Mouse (Mus musculus) heart, postnatal 36 days (tissue): ENCODE measurements around the gene Rnf214. TPM values are rescaled to one million over a fixed set of nuclear protein-coding genes. Genes with fewer than 3 reads are reported as not detected.

Experiments used
- DNase-seq, 2 experiments: peaks; one replicate each; pipeline ENCODE4 v3.0.0; 2021 to 2022
- intact Hi-C: fragments of 180-260 bp; cut with DNase I; formaldehyde crosslinking; loops from one replicate; pipeline ENCODE4 v1.15.1; 2025
- total RNA-seq, 2 experiments: library from RNA; stranded (reverse); gene quantifications; 2 replicates each; pipeline ENCODE4 v1.2.3; 2021

Rnf214 gene
- total RNA-seq, 2 experiments from 2014 or later = 35.1 to 36.0 TPM

GRCm38 (mm10) chr9:45938088-45938487, 31.4 kb upstream of the Rnf214 start:
- intact Hi-C loops = no loop called here
- peak in 1 of 2 experiments; percentile 54 for DNase-seq

- peak; percentile 55 to 61 for DNase-seq
- intact Hi-C loops = loop anchor here (1.0 kb wide), 1 partner anchor 26 kb away; no protein-coding TSS in a partner anchor
These were observed 30.2 kb upstream of the Rnf214 start for GRCm38 (mm10) chr9:45936883-45937282.

- no peak for DNase-seq
- intact Hi-C loops = no loop called here
These were observed 29.0 kb upstream of the Rnf214 start, which contains the start of gene Tagln for GRCm38 (mm10) chr9:45935628-45936210. Tagln (minus strand) TSS chr9:45936058.

- intact Hi-C loops = no loop called here
These were observed 26.1 kb upstream of the Rnf214 start for GRCm38 (mm10) chr9:45932571-45933415.

GRCm38 (mm10) chr9:45931958-45932357, 25.2 kb upstream of the Rnf214 start:
- no peak for DNase-seq
- intact Hi-C loops = no loop called here

More at GRCm38 (mm10) chr9:45932571-45933415, 26.1 kb upstream of the Rnf214 start:
- DNase-seq = no peak

- intact Hi-C loops = no loop called here
- DNase-seq = no peak
These were observed 22.6 kb upstream of the Rnf214 start for GRCm38 (mm10) chr9:45929285-45929684.

- intact Hi-C loops = no loop called here
- no peak for DNase-seq
These were observed 13.2 kb upstream of the Rnf214 start for GRCm38 (mm10) chr9:45919895-45920294.

- DNase-seq = peak; percentile 53 to 65
- intact Hi-C loops = no loop called here
These were observed 10.6 kb upstream of the Rnf214 start for GRCm38 (mm10) chr9:45917041-45917934.

GRCm38 (mm10) chr9:45915659-45916058, 8.9 kb upstream of the Rnf214 start:
- no peak for DNase-seq
- intact Hi-C loops = no loop called here

- intact Hi-C loops = loop anchor here (1.0 kb wide), 1 partner anchor 26 kb away; no protein-coding TSS in a partner anchor
- DNase-seq = peak; percentile 66 to 68
These were observed 5.0 kb upstream of the Rnf214 start for GRCm38 (mm10) chr9:45911673-45912072.

- intact Hi-C loops = loop anchor here (1.0 kb wide), 1 partner anchor 26 kb away; no protein-coding TSS in a partner anchor
- no peak for DNase-seq
These were observed 4.3 kb upstream of the Rnf214 start for GRCm38 (mm10) chr9:45910995-45911394.

GRCm38 (mm10) chr9:45907078-45907428, 342 bp upstream of the Rnf214 start:
- intact Hi-C loops = loop anchor here (1.0 to 5.0 kb wide), 3 partner anchors 48 to 365 kb away; partner anchors contain the start of genes Sidt2 and Zpr1
- no peak for DNase-seq

- peak; percentile 34 to 43 for DNase-seq
- intact Hi-C loops = loop anchor here (5.0 kb wide), 2 partner anchors 286 to 366 kb away; partner anchors contain the start of gene Zpr1
These were observed 887 bp downstream of the Rnf214 start for GRCm38 (mm10) chr9:45905811-45906237.

- intact Hi-C loops = loop anchor here (5.0 kb wide), 2 partner anchors 287 to 367 kb away; partner anchors contain the start of gene Zpr1
- no peak for DNase-seq
These were observed 1.5 kb downstream of the Rnf214 start for GRCm38 (mm10) chr9:45905196-45905595.

GRCm38 (mm10) chr9:45893681-45894080, 13.0 kb downstream of the Rnf214 start:
- DNase-seq = no peak
- intact Hi-C loops = loop anchor here (5.0 kb wide), 1 partner anchor 51 kb away; no protein-coding TSS in a partner anchor

GRCm38 (mm10) chr9:45877928-45878327, 28.8 kb downstream of the Rnf214 start:
- peak; percentile 19 to 43 for DNase-seq
- intact Hi-C loops = loop anchor here (10.0 kb wide), 1 partner anchor 463 kb away; no protein-coding TSS in a partner anchor

- no peak for DNase-seq
- intact Hi-C loops = loop anchor here (10.0 kb wide), 1 partner anchor 455 kb away; no protein-coding TSS in a partner anchor
These were observed 36.4 kb downstream of the Rnf214 start for GRCm38 (mm10) chr9:45870265-45870664.

GRCm38 (mm10) chr9:45869181-45869580, 37.5 kb downstream of the Rnf214 start:
- intact Hi-C loops = no loop called here
- no peak for DNase-seq

- no peak for DNase-seq
- intact Hi-C loops = no loop called here
These were observed 44.9 kb downstream of the Rnf214 start for GRCm38 (mm10) chr9:45861813-45862212.

GRCm38 (mm10) chr9:45859364-45859763, 47.3 kb downstream of the Rnf214 start:
- intact Hi-C loops = no loop called here
- no peak for DNase-seq
